Mouse (Mus musculus): ENCODE data around the gene Stard8. TPM values are rescaled to one million over a fixed set of nuclear protein-coding genes. Genes with fewer than 3 reads are reported as not detected.
"Not testable (repeated sequence)": the region's sequence is repeated elsewhere in the genome, so short reads cannot be mapped to it uniquely, and the experiment has no call there.

Gene Stard8
- total RNA-seq (2021) = 1 to 10 TPM; 7.9 to 9.1 TPM
- long read RNA-seq, experiment 1, partial matches to known transcripts = 0 of 1 reads
- long read RNA-seq, experiment 1, other reads (novel, unspliced or antisense) = 1 of 1 reads
- long read RNA-seq, experiment 2, full-length matches to known transcripts = 1 of 3 reads
- long read RNA-seq, experiment 2, partial matches to known transcripts = 1 of 3 reads
- long read RNA-seq, experiment 2, other reads (novel, unspliced or antisense) = 1 of 3 reads

GRCm38 (mm10) chrX:99003046-99003445, at the start of gene Stard8:
Stard8 (plus strand) TSS chrX:99003248.
- no peak for DNase-seq (ENCODE audit: low spot score in 2 of 2)

GRCm38 (mm10) chrX:98953941-98954340, 49.1 kb upstream of the Stard8 start:
- no peak for DNase-seq (ENCODE audit: low spot score in 2 of 2)

GRCm38 (mm10) chrX:98958287-98958686, 44.8 kb upstream of the Stard8 start:
- no peak for DNase-seq (ENCODE audit: low spot score in 2 of 2)

- no peak for DNase-seq (ENCODE audit: low spot score in 2 of 2)
Observed at GRCm38 (mm10) chrX:98959050-98959449, 44.0 kb upstream of the Stard8 start.

- no peak for DNase-seq (ENCODE audit: low spot score in 2 of 2)
Observed at GRCm38 (mm10) chrX:98963742-98964141, 39.3 kb upstream of the Stard8 start.

GRCm38 (mm10) chrX:98964513-98964912, 38.5 kb upstream of the Stard8 start:
- no peak for DNase-seq (ENCODE audit: low spot score in 2 of 2)

- not testable (repeated sequence) for DNase-seq (ENCODE audit: low spot score in 2 of 2)
Observed at GRCm38 (mm10) chrX:98986611-98987010, 16.4 kb upstream of the Stard8 start.

GRCm38 (mm10) chrX:98989574-98989973, 13.5 kb upstream of the Stard8 start:
- DNase-seq (ENCODE audit: low spot score in 2 of 2) = peak; percentile 19 to 36

- no peak for DNase-seq (ENCODE audit: low spot score in 2 of 2)
Observed at GRCm38 (mm10) chrX:99002065-99002464, 983 bp upstream of the Stard8 start.

- no peak for DNase-seq (ENCODE audit: low spot score in 2 of 2)
Observed at GRCm38 (mm10) chrX:99010581-99010980, 7.5 kb downstream of the Stard8 start.

GRCm38 (mm10) chrX:99011281-99011680, 8.2 kb downstream of the Stard8 start:
- no peak for DNase-seq (ENCODE audit: low spot score in 2 of 2)

GRCm38 (mm10) chrX:99012486-99012885, 9.4 kb downstream of the Stard8 start:
- no peak for DNase-seq (ENCODE audit: low spot score in 2 of 2)

- no peak for DNase-seq (ENCODE audit: low spot score in 2 of 2)
Observed at GRCm38 (mm10) chrX:99015705-99016104, 12.7 kb downstream of the Stard8 start.

GRCm38 (mm10) chrX:99016987-99017386, 13.9 kb downstream of the Stard8 start:
- no peak for DNase-seq (ENCODE audit: low spot score in 2 of 2)

GRCm38 (mm10) chrX:99017874-99018273, 14.8 kb downstream of the Stard8 start:
- no peak for DNase-seq (ENCODE audit: low spot score in 2 of 2)

- no peak for DNase-seq (ENCODE audit: low spot score in 2 of 2)
Observed at GRCm38 (mm10) chrX:99019303-99019702, 16.3 kb downstream of the Stard8 start.

- no peak for DNase-seq (ENCODE audit: low spot score in 2 of 2)
Observed at GRCm38 (mm10) chrX:99020215-99020614, 17.2 kb downstream of the Stard8 start.

- DNase-seq (ENCODE audit: low spot score in 2 of 2) = no peak
Observed at GRCm38 (mm10) chrX:99021593-99021992, 18.5 kb downstream of the Stard8 start.

GRCm38 (mm10) chrX:99023951-99024350, 20.9 kb downstream of the Stard8 start:
- no peak for DNase-seq (ENCODE audit: low spot score in 2 of 2)

GRCm38 (mm10) chrX:99035407-99035806, 32.4 kb downstream of the Stard8 start:
- no peak for DNase-seq (ENCODE audit: low spot score in 2 of 2)

GRCm38 (mm10) chrX:99042451-99042951, 39.5 kb downstream of the Stard8 start:
- peak; percentile 19 to 67 for DNase-seq (ENCODE audit: low spot score in 2 of 2)

GRCm38 (mm10) chrX:99043275-99043674, 40.2 kb downstream of the Stard8 start:
- DNase-seq (ENCODE audit: low spot score in 2 of 2) = no peak

GRCm38 (mm10) chrX:99043739-99044138, 40.7 kb downstream of the Stard8 start:
- no peak for DNase-seq (ENCODE audit: low spot score in 2 of 2)

Measured in layer of hippocampus, postnatal 14 days (tissue).